Mouse (Mus musculus): ENCODE data around the gene Pzp.

Gene Pzp

DNA sequence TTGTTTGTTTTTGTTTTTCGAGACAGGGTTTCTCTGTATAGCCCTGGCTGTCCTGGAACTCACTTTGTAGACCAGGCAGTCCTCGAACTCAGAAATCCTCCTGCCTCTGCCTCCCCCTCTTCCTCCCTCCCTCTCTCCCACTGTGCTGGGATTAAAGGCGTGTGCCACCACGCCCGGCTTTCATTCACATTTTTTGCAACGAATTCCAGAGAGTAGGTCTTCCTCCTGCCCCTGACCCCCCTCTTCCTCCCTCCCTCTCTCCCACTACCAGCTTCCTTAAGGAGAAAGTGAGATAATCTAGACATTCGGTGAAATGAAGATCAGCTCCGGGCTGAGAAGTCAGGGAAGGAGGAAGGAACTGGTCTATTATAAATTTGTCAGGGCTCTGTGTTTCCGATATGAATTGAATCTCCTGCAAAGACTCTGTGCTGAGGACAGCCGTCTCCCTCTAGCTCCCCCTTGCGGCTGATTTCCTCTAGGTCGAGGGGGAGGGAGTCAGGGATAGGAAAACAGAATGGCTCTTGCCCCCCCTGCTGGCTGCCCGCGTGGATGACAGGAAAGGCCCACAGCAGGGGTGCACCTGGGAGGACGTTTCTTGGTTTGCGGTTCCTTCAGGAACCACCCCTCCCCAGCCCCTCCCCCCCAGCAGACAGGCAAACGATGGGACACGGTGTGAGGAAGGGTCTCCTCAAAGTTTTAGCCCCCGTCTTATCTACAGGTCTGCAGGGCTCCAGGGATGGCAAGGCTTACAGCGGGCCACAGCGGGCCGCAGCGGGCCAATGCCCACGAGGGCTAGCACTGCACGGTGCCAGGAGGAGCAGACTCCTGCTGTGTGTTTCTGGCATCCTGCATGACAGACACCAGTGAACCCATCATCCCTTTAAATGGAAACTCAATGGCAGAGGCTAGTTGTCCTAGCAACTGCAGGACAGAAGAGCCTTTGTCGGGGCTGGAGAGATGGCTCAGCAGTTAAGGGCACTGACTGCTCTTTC, 46.8 kb downstream of the Pzp start:
- peak; percentile 98 for DNase-seq

DNA sequence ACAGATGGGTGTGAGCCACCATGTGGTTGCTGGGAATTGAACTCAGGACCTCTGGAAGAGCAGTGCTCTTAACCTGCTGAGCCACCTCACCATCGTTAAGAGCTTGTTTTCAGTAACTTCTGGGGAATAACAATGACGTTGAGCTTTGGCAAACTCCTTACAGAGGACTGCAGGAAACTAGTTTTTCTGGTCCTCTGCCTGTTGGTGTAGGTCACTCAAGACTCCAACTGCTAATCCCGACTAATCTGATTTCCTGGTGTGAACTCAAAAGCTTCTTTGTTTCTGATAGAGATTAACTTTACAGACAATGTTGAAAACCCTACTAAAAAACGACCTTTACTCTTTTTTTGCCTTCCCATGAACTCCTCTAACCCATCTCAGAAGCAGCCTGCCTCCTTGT, 49.0 kb downstream of the Pzp start:
- no peak for DNase-seq

GRCm38 (mm10) chr6:128474112-128474511, 52.4 kb downstream of the Pzp start:
- DNase-seq, result no peak

DNA sequence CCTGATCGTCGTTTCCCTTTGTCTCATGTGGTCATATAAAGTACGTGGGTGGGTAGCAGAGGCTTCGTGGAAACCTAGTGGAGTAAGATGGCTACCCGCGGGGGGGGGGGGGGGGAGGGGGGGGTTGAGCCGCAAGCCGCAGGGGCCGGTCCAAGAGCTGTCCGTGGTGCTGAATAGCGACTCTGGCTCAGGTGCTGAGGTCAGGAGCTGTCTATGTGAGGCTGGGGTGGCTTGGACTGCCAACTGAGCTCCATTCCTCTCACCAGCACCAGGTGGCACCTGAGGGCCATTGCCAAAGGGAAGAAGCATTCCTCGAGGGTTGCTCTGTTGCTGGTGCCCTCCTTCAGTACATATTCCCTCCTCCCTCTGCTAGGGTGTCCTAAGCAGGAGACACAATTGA, 57.1 kb downstream of the Pzp start:
- DNase-seq, result no peak

GRCm38 (mm10) chr6:128467298-128467697, 59.2 kb downstream of the Pzp start:
- DNase-seq, result no peak

DNA sequence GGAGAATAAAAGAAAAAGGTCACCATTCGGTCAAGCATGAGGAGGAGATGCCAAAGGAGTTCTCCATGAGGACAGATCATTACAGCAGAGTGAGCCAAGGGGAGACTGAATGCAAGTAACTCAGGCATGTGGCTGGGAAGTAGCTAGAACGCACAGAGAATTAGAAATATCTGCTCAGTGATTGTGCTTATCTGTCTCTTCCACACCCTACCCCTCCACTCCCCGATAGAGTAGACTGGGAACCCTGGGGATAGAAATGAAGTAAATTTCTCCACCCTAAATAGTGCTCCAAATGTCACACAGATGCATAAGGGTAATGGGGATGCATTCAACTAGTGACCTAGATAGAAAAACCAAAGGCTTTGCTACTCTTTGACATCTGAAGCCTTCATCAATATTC, 60.0 kb downstream of the Pzp start:
- no peak for DNase-seq

DNA sequence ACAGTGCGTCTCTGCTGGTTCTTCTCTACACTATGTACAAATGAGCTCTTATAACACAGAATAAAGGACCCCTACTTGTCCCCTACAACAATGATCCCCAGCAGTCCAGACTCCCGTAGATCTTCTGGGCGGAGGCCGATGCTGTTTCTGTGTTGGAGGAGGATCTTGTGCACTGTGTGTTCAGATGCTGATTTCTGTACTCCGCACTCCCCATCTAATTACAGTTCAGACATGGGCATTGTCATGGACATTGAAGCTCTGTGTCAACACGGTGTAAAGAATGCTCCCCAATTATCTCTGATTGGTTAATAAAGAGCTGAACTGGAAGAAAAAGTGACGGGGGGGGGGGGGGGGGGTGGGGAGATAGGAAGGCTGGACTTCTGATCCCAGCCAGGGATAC, 60.5 kb downstream of the Pzp start:
- DNase-seq, result no peak

GRCm38 (mm10) chr6:128464996-128465395, 61.5 kb downstream of the Pzp start:
- DNase-seq, result no peak

- no peak for DNase-seq
Measured at GRCm38 (mm10) chr6:128461606-128462005, 64.9 kb downstream of the Pzp start.

DNA sequence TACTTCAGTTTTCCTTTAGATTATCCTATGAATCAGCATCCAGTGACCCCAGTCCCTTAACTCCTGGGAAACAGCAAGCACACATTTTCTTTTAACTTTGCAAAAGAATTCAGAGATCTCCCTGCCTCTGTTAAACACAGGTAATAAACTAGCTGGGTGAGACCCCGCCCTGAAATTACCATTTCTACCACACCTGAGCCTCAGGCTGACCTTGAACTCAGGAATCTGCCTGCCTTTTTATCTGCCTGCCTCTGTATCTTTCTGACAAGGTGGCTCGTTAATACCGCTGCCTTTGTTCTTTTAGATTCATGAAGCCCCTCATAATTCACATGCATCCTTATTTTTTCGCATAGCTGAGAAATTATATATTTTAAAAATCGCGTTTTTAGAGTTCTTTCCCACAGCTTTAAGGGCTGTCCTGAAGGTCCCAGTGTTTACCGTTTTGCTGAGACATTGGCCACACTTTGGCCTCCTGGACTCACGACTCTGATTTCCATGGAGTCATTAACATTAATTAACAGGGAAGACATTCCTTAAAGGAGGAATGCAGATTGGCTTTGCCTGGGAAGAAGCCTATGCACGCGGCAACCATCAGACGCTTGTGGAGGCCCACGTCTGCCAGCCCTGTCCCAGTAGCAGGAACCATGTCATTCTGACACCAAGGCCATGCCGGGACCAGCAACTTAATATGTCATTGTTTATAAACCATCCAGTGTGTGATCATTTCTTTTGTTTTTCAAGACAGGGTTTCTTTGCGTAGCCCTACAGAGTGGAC, 65.6 kb downstream of the Pzp start:
- no peak for DNase-seq

GRCm38 (mm10) chr6:128460321-128460720, 66.2 kb downstream of the Pzp start:
- DNase-seq, result no peak

DNA sequence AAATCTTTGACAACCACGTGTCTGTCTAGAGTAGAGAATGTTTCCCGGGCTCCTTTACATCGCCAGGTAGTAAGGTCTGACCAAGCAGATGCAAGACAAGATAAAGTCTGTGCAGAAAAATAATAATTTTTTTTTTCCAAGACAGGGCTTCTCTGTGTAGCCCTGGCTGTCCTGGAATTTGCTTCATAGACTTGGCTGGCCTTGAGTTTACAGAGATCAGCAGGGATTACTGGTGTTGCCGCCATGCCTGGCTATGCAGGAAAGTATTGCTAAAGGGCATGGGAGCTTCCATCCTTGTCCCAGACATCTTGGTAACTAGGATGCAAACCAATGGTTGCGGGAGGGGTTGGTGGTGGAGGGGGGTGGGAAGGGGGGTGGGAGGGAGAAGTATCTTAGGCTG, 69.3 kb downstream of the Pzp start:
- DNase-seq, result no peak

DNA sequence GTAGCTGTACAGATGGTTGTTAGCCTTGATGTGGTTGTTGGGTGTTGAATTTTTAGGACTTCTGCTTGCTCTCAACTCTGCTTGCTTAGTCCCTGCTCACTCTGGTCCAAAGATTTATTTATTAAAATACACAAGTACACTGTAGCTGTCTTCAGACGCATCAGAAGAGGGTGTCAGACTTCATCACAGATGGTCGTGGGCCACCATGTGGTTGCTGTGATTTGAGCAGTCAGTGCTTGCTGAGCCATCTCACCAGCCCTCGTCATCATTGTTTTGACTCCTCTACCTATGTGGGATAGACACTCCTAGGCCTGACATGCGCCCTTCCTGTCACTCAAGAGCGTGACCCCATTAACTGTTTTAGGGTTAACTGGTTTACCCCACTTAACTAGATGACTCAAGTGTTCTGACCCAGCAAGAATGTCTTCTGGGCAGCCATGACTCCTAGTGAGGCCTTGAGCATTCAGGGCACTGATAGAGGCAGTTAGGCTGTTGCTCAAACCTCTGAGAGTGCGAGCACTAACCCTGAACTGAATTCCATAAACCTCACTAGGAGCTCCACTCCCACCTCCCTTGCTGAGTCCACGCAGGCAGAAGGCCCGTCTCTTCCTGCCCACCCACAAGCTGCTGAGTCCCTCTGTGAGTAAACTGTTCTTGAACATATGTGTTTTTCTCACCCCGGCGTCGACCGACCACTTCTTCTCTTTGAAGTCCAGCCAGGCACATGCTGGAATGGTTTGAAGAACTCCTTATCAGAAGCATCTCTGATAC, 70.5 kb downstream of the Pzp start:
- no peak for DNase-seq

- DNase-seq, result no peak
Measured at GRCm38 (mm10) chr6:128447063-128447462, 79.5 kb downstream of the Pzp start.

DNA sequence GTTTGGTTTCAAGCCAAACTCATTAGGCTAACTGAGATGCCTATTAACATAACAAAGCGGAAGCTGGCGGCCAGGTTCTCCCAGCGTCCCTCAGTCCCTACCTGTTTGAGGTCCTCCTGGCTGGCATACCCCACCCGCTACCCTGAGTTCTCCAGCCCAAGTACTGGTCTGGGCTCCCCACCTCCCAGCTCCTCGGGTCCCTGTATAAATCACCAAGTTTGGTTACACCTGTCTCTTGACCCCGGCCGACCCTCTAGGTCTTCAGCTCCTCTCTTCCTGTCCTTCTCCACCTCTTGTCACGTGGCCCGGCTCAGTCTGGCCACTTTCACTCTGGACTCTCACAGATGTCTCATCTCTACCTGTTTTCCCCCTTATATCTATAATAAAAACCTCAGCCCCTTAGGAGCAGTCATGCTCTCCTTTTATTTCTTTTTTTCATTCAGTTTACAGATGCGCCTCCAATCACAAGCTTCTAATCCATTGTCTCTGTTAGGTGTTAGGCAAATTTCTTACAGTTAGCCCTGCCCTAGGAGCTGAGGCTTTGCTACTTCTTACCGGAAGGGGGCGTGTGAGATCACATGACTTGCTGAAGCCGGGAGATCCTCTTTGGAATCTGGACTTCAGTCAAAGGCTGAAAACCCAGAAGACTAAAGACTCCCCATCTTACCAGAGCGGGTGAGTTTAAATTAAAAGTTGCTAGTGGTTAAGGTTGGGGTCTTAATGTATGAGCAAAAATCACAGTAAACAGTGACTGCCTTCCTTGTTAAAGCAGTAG, 80.6 kb downstream of the Pzp start:
- peak; percentile 54 to 65 for DNase-seq

DNA sequence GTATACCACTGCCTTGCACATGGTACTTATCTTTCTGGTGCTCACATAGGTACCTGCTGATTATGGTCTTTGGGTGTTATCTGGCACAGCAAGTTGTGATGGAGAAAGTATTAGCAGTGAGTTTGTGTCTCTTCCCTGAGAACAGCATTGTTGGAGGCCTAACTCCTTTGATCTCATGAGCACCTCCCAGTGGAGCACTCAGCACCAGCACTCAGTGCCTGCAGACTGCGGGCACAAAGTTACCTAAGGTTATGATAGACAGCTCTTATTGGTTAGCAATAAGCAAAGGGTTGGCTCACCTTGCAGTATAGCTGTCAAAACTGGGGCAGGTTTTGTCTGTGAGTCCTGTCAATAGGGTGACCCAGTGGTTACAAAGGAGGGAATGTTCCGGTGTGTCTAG, 86.3 kb downstream of the Pzp start:
- DNase-seq, result no peak

DNA sequence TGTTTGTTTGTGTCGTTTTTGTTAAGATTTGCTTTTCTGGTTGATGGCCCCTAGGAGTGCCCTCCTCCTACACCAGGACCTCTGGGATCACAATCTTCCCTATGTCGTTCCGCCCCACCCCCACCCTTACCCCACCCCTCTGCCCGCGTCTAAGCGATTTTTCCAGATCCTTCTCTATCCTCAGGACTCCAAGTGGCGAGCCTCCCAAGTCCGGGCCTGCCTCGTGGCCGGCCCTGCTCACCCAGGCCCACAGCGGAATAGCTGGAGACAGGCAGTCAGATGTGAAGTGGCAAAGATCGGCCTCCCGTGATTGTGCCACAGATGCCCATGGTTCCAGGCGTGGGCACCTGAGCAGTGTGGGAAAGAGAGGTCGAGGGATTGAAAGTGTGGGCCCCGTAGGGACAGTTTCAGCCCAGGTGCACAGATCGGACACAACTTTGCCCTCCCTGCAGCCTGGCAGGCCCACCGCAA, 87.6 kb downstream of the Pzp start:
- peak in 1 of 2 experiments; percentile 29 for DNase-seq

DNA sequence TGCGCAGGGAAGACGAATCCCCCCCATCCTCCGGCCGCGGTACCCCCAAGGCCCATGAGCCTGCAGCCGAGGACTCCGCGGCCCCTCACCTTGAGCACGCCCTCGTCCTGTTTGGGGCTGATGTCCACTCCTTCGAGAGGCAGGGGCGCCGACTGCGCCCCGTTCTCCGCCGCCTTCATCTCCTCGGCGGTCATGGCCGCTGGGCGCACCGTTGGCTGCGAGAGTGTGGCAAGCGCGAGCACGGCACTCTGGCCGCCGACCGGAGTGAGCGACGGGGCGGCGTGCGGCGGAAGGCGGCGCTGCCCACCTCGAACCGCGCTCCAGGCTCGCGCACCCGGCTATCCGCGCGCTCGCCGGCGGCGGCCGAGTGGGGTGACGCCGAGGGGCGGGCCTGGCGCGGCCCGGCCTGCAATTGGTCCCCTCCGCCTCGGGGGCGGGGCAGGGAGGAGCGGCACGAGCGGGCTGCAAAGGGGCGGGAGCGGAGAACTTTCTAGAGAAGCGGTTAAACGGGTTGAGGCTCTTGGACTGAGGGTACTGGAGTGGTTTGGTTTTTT, 88.1 kb downstream of the Pzp start, which contains the start of gene Fkbp4:
Gene Fkbp4 (minus strand): TSS at position 361 of the 554 bp plus-strand sequence.
- peak; percentile 86 to 94 for DNase-seq

GRCm38 (mm10) chr6:128437731-128438316, 88.7 kb downstream of the Pzp start:
- DNase-seq, result peak; percentile 69 to 71

DNA sequence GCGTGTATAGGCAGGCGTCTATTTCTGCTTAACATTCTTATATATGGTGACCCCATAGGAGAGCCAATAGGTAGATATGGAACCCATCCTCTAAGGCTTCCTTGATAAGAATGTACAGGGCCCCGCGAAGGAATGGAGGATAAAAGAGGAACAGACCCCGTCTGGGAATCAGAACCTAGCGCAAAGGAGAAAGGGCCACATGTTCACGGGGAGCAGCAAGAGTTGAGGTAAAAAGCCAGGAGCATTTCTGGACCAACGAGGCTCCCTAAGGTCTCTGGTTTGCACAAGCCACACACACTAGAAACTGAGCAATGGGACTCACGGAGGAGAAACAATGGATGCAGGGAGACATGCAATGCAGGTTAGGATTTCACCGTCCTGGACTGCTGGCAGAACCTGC, 89.2 kb downstream of the Pzp start:
- no peak for DNase-seq

GRCm38 (mm10) chr6:128436356-128437005, 90.0 kb downstream of the Pzp start:
- DNase-seq, result no peak
